Mouse (Mus musculus): ENCODE results near the gene H2-Ke6. TPM values are rescaled to one million over a fixed set of nuclear protein-coding genes. Genes with fewer than 3 reads are reported as not detected.
A peak's percentile ranks its signal among the peaks of the same experiment; 100 is the strongest.

Gene H2-Ke6
- 61.3 and 70.6 TPM in 2 replicates for polyA plus RNA-seq (2016; fragmentation: Nextera tagmentation; extraction: Ambion mirVana)

DNA sequence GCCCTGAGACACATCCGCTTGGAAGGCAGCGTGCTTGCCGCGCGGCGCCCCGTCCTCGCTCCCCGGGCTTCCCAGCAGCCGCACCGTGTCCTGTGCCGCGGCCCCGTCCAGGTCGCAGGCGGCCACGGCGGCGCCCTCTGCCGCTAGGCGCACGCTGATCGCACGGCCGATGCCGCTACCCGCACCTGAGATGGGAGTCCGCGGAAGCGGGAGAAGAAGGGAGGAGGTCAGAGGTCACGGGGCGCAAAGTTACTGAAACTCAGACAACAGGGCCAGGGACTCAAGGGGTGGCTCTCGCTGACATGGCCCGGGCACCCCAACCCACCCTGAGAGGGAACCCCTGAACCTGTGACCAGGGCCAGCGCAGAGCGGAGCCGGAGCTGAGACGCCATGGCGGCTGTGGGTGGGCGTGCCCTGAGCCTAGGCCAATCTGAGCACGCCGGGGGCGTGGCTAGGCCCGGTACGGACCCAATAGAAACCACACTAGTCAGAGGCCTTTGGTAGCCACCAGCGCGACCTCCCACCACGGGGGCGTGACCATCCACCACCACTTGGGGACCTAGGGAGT lies at the start of gene H2-Ke6:
Gene H2-Ke6 (minus strand): TSS at position 405 of the 568 bp plus-strand sequence.
- H3K27me3 ChIP-seq (replicated peaks): no peaks in the 10 kb centered on the region

GRCm38 (mm10) chr17:34077549-34077948 lies 49.7 kb upstream of the H2-Ke6 start:
- 2% methylated on average over 9 of the region's 9 CpGs for WGBS

More for the DNA sequence above, at the start of gene H2-Ke6:
- Histone ChIP-seq H3K9me3 (no peaks in the 10 kb centered on the region), H3K9ac (peak within 1 kb of the TSS; percentile 96), H3K4me2 (replicated peaks) (peak within 1 kb of the TSS; percentile 98), H3K27ac (peak within 1 kb of the TSS; percentile 84), H3K4me1 (peaks cover 72% of the 10 kb centered on the region), H3K36me3 (peaks cover 26% of the 10 kb centered on the region), H3K4me3 (peak within 1 kb of the TSS; percentile 61)
- peak; percentile 54 for ATAC-seq (ENCODE audit: low FRiP score, low read depth)
- under 1% methylated on average over 45 of the region's 49 CpGs for WGBS

GRCm38 (mm10) chr17:34075271-34075670 lies 47.4 kb upstream of the H2-Ke6 start:
- H3K4me3 ChIP-seq: no peak overlapping the region
- ATAC-seq (ENCODE audit: low FRiP score, low read depth): no peak
- H3K27me3 ChIP-seq (replicated peaks): peaks cover 8% of the 10 kb centered on the region
- no peaks in the 10 kb centered on the region for H3K9me3 ChIP-seq
- no peaks in the 10 kb centered on the region for H3K36me3 ChIP-seq
- WGBS: 48% methylated on average over 7 of the region's 7 CpGs
- H3K9ac ChIP-seq: no peak overlapping the region
- H3K4me2 ChIP-seq (replicated peaks): no peak overlapping the region
- no peak overlapping the region for H3K27ac ChIP-seq
- no peaks in the 10 kb centered on the region for H3K4me1 ChIP-seq

More at GRCm38 (mm10) chr17:34077549-34077948, 49.7 kb upstream of the H2-Ke6 start:
- no peak overlapping the region for H3K4me2 ChIP-seq (replicated peaks)
- H3K9ac ChIP-seq: no peak overlapping the region
- ATAC-seq (ENCODE audit: low FRiP score, low read depth): no peak
- no peak overlapping the region for H3K27ac ChIP-seq
- no peaks in the 10 kb centered on the region for H3K9me3 ChIP-seq
- no peaks in the 10 kb centered on the region for H3K36me3 ChIP-seq
- peaks cover 8% of the 10 kb centered on the region for H3K27me3 ChIP-seq (replicated peaks)
- no peak overlapping the region for H3K4me3 ChIP-seq
- H3K4me1 ChIP-seq: no peaks in the 10 kb centered on the region

GRCm38 (mm10) chr17:34072091-34072490 lies 44.2 kb upstream of the H2-Ke6 start:
- Histone ChIP-seq H3K9me3 (no peaks in the 10 kb centered on the region), H3K4me3 (no peak overlapping the region), H3K36me3 (no peaks in the 10 kb centered on the region), H3K27ac (no peak overlapping the region), H3K27me3 (replicated peaks) (peaks cover 8% of the 10 kb centered on the region), H3K9ac (no peak overlapping the region), H3K4me2 (replicated peaks) (no peak overlapping the region), H3K4me1 (no peaks in the 10 kb centered on the region)
- 78% methylated on average over 5 of the region's 5 CpGs for WGBS
- ATAC-seq (ENCODE audit: low FRiP score, low read depth): no peak

DNA sequence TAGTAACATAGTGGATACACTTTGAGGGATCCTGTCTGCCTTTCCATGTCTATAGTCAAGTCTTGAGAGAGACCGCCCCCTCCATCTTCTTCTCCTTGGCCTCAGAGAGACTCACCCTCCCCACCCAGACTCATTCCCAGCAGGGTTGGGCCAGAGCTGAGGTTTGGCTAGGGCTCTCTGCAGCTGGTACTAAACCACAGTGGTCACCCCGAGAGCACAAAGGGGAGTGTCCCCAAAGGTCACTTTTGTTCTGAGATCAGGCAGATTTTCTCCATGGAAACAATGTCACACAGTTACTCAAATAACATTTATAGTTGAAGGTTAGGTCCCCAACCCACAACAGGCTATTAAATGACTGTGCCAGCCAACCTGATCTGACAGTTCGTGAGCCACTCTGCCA lies 41.0 kb upstream of the H2-Ke6 start:
- ATAC-seq (ENCODE audit: low FRiP score, low read depth): no peak
- H3K36me3 ChIP-seq: no peaks in the 10 kb centered on the region
- WGBS: 47% methylated on average over 3 of the region's 3 CpGs
- no peak overlapping the region for H3K9ac ChIP-seq
- H3K4me3 ChIP-seq: no peak overlapping the region
- H3K27ac ChIP-seq: no peak overlapping the region
- no peak overlapping the region for H3K4me2 ChIP-seq (replicated peaks)
- no peaks in the 10 kb centered on the region for H3K4me1 ChIP-seq
- no peaks in the 10 kb centered on the region for H3K9me3 ChIP-seq
- H3K27me3 ChIP-seq (replicated peaks): no peaks in the 10 kb centered on the region

GRCm38 (mm10) chr17:34057224-34057623 lies 29.4 kb upstream of the H2-Ke6 start:
- H3K27ac ChIP-seq: no peak overlapping the region
- no peaks in the 10 kb centered on the region for H3K4me1 ChIP-seq
- ATAC-seq (ENCODE audit: low FRiP score, low read depth): no peak
- H3K27me3 ChIP-seq (replicated peaks): no peaks in the 10 kb centered on the region
- 76% methylated on average over 7 of the region's 7 CpGs for WGBS
- no peak overlapping the region for H3K4me3 ChIP-seq
- peaks cover 13% of the 10 kb centered on the region; the same call in 1 of the 2 replicates for H3K36me3 ChIP-seq
- H3K9me3 ChIP-seq: no peaks in the 10 kb centered on the region
- no peak overlapping the region for H3K9ac ChIP-seq
- no peak overlapping the region for H3K4me2 ChIP-seq (replicated peaks)

- no peak for ATAC-seq (ENCODE audit: low FRiP score, low read depth)
- H3K9ac ChIP-seq: no peak overlapping the region
- 93% methylated on average over 5 of the region's 5 CpGs for WGBS
- no peak overlapping the region for H3K4me3 ChIP-seq
- H3K9me3 ChIP-seq: peaks cover 7% of the 10 kb centered on the region; the same call in 1 of the 2 replicates
- no peak overlapping the region for H3K4me2 ChIP-seq (replicated peaks)
- no peaks in the 10 kb centered on the region for H3K4me1 ChIP-seq
- H3K36me3 ChIP-seq: no peaks in the 10 kb centered on the region
- no peaks in the 10 kb centered on the region for H3K27me3 ChIP-seq (replicated peaks)
- H3K27ac ChIP-seq: no peak overlapping the region
Observed at GRCm38 (mm10) chr17:34047404-34048050, 19.7 kb upstream of the H2-Ke6 start.

DNA sequence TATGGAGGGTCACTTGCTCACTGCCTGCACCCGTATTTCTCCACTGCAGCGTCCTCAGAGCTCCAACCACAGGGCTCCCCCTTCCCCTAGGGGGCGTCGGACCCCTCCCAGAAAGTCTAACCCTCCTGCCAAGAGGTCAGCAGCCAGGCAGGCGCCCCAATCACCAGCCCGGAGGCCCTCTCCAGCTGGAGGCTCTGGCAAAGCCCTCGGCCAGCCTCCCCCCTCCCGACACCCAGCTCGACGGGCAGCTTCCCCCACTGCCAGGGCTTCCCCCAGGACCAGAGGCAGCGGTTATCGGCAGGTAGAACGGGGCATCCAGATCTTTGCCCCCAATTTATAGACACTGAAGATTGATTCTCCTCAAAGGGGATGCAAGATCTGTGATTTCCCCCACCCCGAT lies 18.1 kb upstream of the H2-Ke6 start:
- H3K27ac ChIP-seq: no peak overlapping the region
- WGBS: 77% methylated on average over 14 of the region's 14 CpGs
- H3K9ac ChIP-seq: no peak overlapping the region
- no peaks in the 10 kb centered on the region for H3K36me3 ChIP-seq
- H3K4me2 ChIP-seq (replicated peaks): no peak overlapping the region
- no peaks in the 10 kb centered on the region for H3K27me3 ChIP-seq (replicated peaks)
- no peak overlapping the region for H3K4me3 ChIP-seq
- ATAC-seq (ENCODE audit: low FRiP score, low read depth): no peak
- peaks cover 8% of the 10 kb centered on the region for H3K4me1 ChIP-seq
- H3K9me3 ChIP-seq: peaks cover 7% of the 10 kb centered on the region; the same call in 1 of the 2 replicates

DNA sequence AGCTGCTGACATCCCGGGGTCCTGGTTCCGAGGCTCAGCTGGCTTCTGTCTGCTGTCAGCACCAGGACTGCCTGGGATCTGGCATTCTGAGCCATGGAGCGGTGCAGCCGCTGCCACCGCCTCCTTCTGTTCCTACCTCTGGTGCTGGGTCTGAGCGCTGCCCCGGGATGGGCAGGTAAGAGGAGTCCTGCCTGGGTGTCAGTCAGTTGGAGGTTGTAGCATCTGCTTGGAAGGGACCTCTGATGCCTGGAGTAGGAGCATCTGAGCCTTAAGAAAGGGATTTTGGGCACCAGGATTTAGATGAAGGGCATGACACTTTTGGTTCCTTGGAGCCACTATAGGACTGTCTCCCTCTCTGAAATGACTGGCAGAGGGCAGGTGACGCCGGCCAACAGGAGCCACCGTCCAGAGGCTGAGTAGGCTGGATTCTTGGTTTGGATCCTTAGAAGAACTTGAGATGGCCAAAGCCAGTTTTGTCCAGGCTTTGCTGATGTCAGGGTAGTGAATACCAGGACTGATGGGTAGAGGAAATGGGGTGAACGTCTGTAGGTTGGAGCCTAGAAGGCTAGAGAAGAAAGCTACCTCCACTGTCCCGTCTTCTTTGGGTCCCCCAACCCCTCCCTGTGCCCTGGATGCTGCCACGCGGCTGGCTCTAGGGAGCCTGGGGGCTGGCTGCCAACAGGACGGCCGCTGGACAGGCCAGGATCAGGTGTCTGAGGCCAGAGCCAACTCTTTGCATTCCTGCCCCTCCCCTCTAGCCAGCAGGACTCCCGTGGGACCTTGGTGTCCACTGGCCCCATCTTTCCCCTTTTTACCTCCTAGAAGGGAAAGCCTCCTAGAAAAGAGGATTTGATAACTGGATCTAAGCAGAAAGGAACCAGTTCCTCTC lies 11.9 kb upstream of the H2-Ke6 start:
- no peak overlapping the region for H3K27ac ChIP-seq
- H3K9me3 ChIP-seq: no peaks in the 10 kb centered on the region
- H3K4me1 ChIP-seq: peaks cover 34% of the 10 kb centered on the region
- 0 out of 2 replicates have a peak, but pooled peaks have one; percentile 10 for ATAC-seq (ENCODE audit: low FRiP score, low read depth)
- no peaks in the 10 kb centered on the region for H3K27me3 ChIP-seq (replicated peaks)
- peak overlapping the region; percentile 52; the same call in 1 of the 2 replicates for H3K9ac ChIP-seq
- H3K4me3 ChIP-seq: 0 out of 2 replicates have a peak overlapping the region, but pooled peaks have one; percentile 7
- WGBS: 24% methylated on average over 17 of the region's 17 CpGs
- peaks cover 31% of the 10 kb centered on the region for H3K36me3 ChIP-seq
- H3K4me2 ChIP-seq (replicated peaks): peak overlapping the region; percentile 65

GRCm38 (mm10) chr17:34038878-34039561 lies 11.2 kb upstream of the H2-Ke6 start, which contains the start of gene Col11a2:
Col11a2 (plus strand) TSS chr17:34039437.
- Histone ChIP-seq H3K36me3 (peaks cover 39% of the 10 kb centered on the region), H3K4me1 (peaks cover 36% of the 10 kb centered on the region), H3K4me3 (peak within 1 kb of the TSS; percentile 23; the same call in 1 of the 2 replicates), H3K27ac (no peak within 1 kb of the TSS; the same call in 1 of the 2 replicates), H3K4me2 (replicated peaks) (peak within 1 kb of the TSS; percentile 65), H3K27me3 (replicated peaks) (no peaks in the 10 kb centered on the region), H3K9ac (peak within 1 kb of the TSS; percentile 52), H3K9me3 (no peaks in the 10 kb centered on the region)
- WGBS: 4% methylated on average over 28 of the region's 28 CpGs
- peak; percentile 63 for ATAC-seq (ENCODE audit: low FRiP score, low read depth)

DNA sequence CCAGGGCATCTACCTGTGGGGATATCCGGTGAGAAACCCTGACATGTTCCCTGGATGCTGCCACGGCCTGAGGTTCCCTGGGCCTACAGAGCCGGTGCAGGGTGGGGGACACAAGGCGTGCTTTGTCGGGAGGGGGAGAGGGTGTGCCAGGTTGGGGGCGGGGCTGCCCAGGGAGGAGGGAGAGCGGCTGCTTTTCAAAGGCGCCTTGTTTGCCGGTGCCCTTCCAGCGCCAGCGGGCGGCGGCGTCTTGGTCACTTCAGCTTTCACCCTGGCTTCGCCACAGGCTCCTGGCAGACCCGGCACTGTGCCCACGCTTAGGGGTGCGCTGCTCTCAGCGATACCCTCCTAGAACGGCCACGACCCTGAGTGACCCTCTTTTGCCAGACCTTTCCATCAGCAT lies 10.6 kb upstream of the H2-Ke6 start:
- Histone ChIP-seq H3K4me1 (peaks cover 41% of the 10 kb centered on the region), H3K4me2 (replicated peaks) (peak overlapping the region; percentile 65), H3K36me3 (peaks cover 42% of the 10 kb centered on the region), H3K9ac (peak overlapping the region; percentile 52), H3K27me3 (replicated peaks) (no peaks in the 10 kb centered on the region), H3K9me3 (no peaks in the 10 kb centered on the region), H3K4me3 (peak overlapping the region; percentile 23; the same call in 1 of the 2 replicates), H3K27ac (no peak overlapping the region; the same call in 1 of the 2 replicates)
- 8% methylated on average over 20 of the region's 21 CpGs for WGBS
- peak; percentile 38; the same call in 1 of the 2 replicates for ATAC-seq (ENCODE audit: low FRiP score, low read depth)
